Mouse (Mus musculus) hindbrain, embryonic 11.5 days (tissue): ENCODE measurements at regions not wholly inside any gene's neighbourhood (a gene's known extent, or its start where the extent isn't known, plus 50 kb on each side); places are given as distances from the start of the nearest gene placed in this dataset.

Experiments
- ATAC-seq: fragments of 200-750 bp; cut with Nextera tagmentation; 2 replicates; pipeline ENCODE4 v1.8.0; 2017; ENCODE audit warnings: mild to moderate bottlenecking, moderate TSS enrichment, moderate library complexity; ENCODE audit not compliant: low FRiP score
- DNase-seq: peaks from one replicate; pipeline ENCODE4 v3.0.0-alpha.2; 2015; ENCODE audit warnings: low spot score
- H3K27ac ChIP-seq: fragments of 300-500 bp; sonication (generic); 2 replicates; pipeline ENCODE4 v1.5.1; 2014; ENCODE audit warnings: mild to moderate bottlenecking, low read depth, low read length
- H3K27me3 ChIP-seq: fragments of 300-500 bp; sonication (generic); 2 replicates; pipeline ENCODE4 v1.6.1; 2014; ENCODE audit warnings: mild to moderate bottlenecking, low read length, moderate library complexity, mixed read lengths; ENCODE audit not compliant: control insufficient read depth, insufficient read depth
- H3K36me3 ChIP-seq: fragments of 300-500 bp; sonication (generic); 2 replicates; pipeline ENCODE4 v1.6.1; 2014; ENCODE audit warnings: mild to moderate bottlenecking, low read length, moderate library complexity, mixed read lengths; ENCODE audit not compliant: control insufficient read depth, insufficient read depth
- H3K4me1 ChIP-seq: fragments of 300-500 bp; sonication (generic); replicated peaks from 2 replicates; pipeline ENCODE4 v1.6.1; 2014; ENCODE audit warnings: low read length, mixed read lengths; ENCODE audit not compliant: control insufficient read depth, insufficient read depth
- H3K4me2 ChIP-seq: fragments of 300-500 bp; sonication (generic); replicated peaks from 2 replicates; pipeline ENCODE4 v1.6.1; 2014; ENCODE audit warnings: mild to moderate bottlenecking, low read depth, low read length
- H3K4me3 ChIP-seq: fragments of 300-500 bp; sonication (generic); 2 replicates; pipeline ENCODE4 v1.5.1; 2014; ENCODE audit warnings: low read depth, low read length
- H3K9ac ChIP-seq: fragments of 300-500 bp; sonication (generic); 2 replicates; pipeline ENCODE4 v1.6.1; 2014; ENCODE audit warnings: low read depth, low read length
- H3K9me3 ChIP-seq: fragments of 300-500 bp; sonication (generic); 2 replicates; pipeline ENCODE4 v1.6.1; 2016; ENCODE audit warnings: low read length; ENCODE audit not compliant: control insufficient read depth
- WGBS: fragments of 180-500 bp; shearing (Covaris S2); extraction: QIAGEN DNeasy Blood & Tissue Kit; methylation state at CpG from one replicate; pipeline ENCODE4 v1.1.7; 2014; 5-methylcytosine and 5-hydroxymethylcytosine counted together

GRCm38 (mm10) chr8:17700362-17700761 lies 1277.7 kb downstream of the Defb40 start:
- no peak overlapping the region for H3K27ac ChIP-seq
- no peak overlapping the region for H3K9ac ChIP-seq
- no peaks in the 10 kb centered on the region for H3K27me3 ChIP-seq
- H3K36me3 ChIP-seq, result no peaks in the 10 kb centered on the region
- no peak for ATAC-seq
- no peak overlapping the region for H3K4me3 ChIP-seq
- H3K9me3 ChIP-seq, result no peaks in the 10 kb centered on the region
- no peak overlapping the region for H3K4me2 ChIP-seq
- DNase-seq, result no peak
- 73% methylated on average over 3 of the region's 3 CpGs for WGBS
- no peaks in the 10 kb centered on the region for H3K4me1 ChIP-seq

GRCm38 (mm10) chr8:17690074-17690848 lies 1287.8 kb downstream of the Defb40 start:
- no peaks in the 10 kb centered on the region for H3K4me1 ChIP-seq
- H3K27me3 ChIP-seq, result no peaks in the 10 kb centered on the region
- no peak overlapping the region for H3K9ac ChIP-seq
- no peak for DNase-seq
- no peak for ATAC-seq
- no peaks in the 10 kb centered on the region for H3K36me3 ChIP-seq
- WGBS, result 86% methylated on average over 4 of the region's 4 CpGs
- no peak overlapping the region for H3K4me3 ChIP-seq
- no peaks in the 10 kb centered on the region for H3K9me3 ChIP-seq
- no peak overlapping the region for H3K4me2 ChIP-seq
- H3K27ac ChIP-seq, result no peak overlapping the region

GRCm38 (mm10) chr8:17689641-17690040 lies 1288.4 kb downstream of the Defb40 start:
- no peaks in the 10 kb centered on the region for H3K36me3 ChIP-seq
- DNase-seq, result no peak
- WGBS, result 92% methylated on average over 3 of the region's 3 CpGs

GRCm38 (mm10) chr8:17687084-17687483 lies 1291.0 kb downstream of the Defb40 start:
- DNase-seq (no peak), ATAC-seq (no peak)
- no peak overlapping the region for H3K9ac ChIP-seq
- H3K4me2 ChIP-seq, result no peak overlapping the region
- 85% methylated on average over 3 of the region's 3 CpGs for WGBS
- no peaks in the 10 kb centered on the region for H3K36me3 ChIP-seq
- H3K27me3 ChIP-seq, result no peaks in the 10 kb centered on the region
- H3K4me3 ChIP-seq, result no peak overlapping the region
- H3K9me3 ChIP-seq, result no peaks in the 10 kb centered on the region
- no peak overlapping the region for H3K27ac ChIP-seq
- no peaks in the 10 kb centered on the region for H3K4me1 ChIP-seq

More at GRCm38 (mm10) chr8:17689641-17690040, 1288.4 kb downstream of the Defb40 start:
- H3K4me3 ChIP-seq, result no peak overlapping the region
- no peak overlapping the region for H3K4me2 ChIP-seq
- no peak for ATAC-seq
- H3K9me3 ChIP-seq, result no peaks in the 10 kb centered on the region
- H3K4me1 ChIP-seq, result no peaks in the 10 kb centered on the region
- no peak overlapping the region for H3K9ac ChIP-seq
- no peaks in the 10 kb centered on the region for H3K27me3 ChIP-seq
- H3K27ac ChIP-seq, result no peak overlapping the region

GRCm38 (mm10) chr8:17664371-17665141 lies 1313.5 kb downstream of the Defb40 start:
- Histone ChIP-seq H3K27ac (no peak overlapping the region), H3K4me2 (no peak overlapping the region), H3K9me3 (no peaks in the 10 kb centered on the region), H3K36me3 (no peaks in the 10 kb centered on the region), H3K27me3 (no peaks in the 10 kb centered on the region), H3K9ac (no peak overlapping the region), H3K4me1 (no peaks in the 10 kb centered on the region), H3K4me3 (no peak overlapping the region)
- ATAC-seq (peak; percentile 83), DNase-seq (no peak)
- WGBS, result 72% methylated on average over 6 of the region's 6 CpGs

- H3K4me3 ChIP-seq, result no peak overlapping the region
- ATAC-seq, result no peak
- H3K36me3 ChIP-seq, result no peaks in the 10 kb centered on the region
Measured at GRCm38 (mm10) chr8:17659753-17660361, 1318.2 kb downstream of the Defb40 start.

GRCm38 (mm10) chr8:17653786-17654185 lies 1324.3 kb downstream of the Defb40 start:
- Histone ChIP-seq H3K4me3 (no peak overlapping the region), H3K4me2 (no peak overlapping the region), H3K4me1 (no peaks in the 10 kb centered on the region), H3K9me3 (no peaks in the 10 kb centered on the region), H3K27me3 (no peaks in the 10 kb centered on the region), H3K27ac (no peak overlapping the region), H3K36me3 (no peaks in the 10 kb centered on the region), H3K9ac (no peak overlapping the region)
- DNase-seq (no peak), ATAC-seq (no peak)
- 8% methylated on average over 2 of the region's 2 CpGs for WGBS

More at GRCm38 (mm10) chr8:17659753-17660361, 1318.2 kb downstream of the Defb40 start:
- H3K27ac ChIP-seq, result no peak overlapping the region
- H3K9me3 ChIP-seq, result no peaks in the 10 kb centered on the region
- no peak overlapping the region for H3K9ac ChIP-seq
- H3K27me3 ChIP-seq, result no peaks in the 10 kb centered on the region
- H3K4me1 ChIP-seq, result no peaks in the 10 kb centered on the region
- DNase-seq, result no peak
- no peak overlapping the region for H3K4me2 ChIP-seq
- 82% methylated on average over 6 of the region's 6 CpGs for WGBS

GRCm38 (mm10) chr8:17647559-17647958 lies 1330.5 kb downstream of the Defb40 start:
- ATAC-seq (no peak), DNase-seq (no peak)
- Histone ChIP-seq H3K9ac (no peak overlapping the region), H3K9me3 (no peaks in the 10 kb centered on the region), H3K4me3 (no peak overlapping the region), H3K27me3 (no peaks in the 10 kb centered on the region), H3K27ac (no peak overlapping the region), H3K36me3 (no peaks in the 10 kb centered on the region), H3K4me1 (no peaks in the 10 kb centered on the region), H3K4me2 (no peak overlapping the region)
